Mouse (Mus musculus) ovary, postnatal 10 days (tissue): ENCODE results near the gene Nucks1.

ENCODE experiments used
- DNase-seq: peaks from one replicate; pipeline ENCODE4 v3.0.0; 2022; ENCODE audit warnings: low spot score

The Nucks1 gene

GRCm38 (mm10) chr1:131967336-131967735 lies 57.0 kb downstream of the Nucks1 start:
- DNase-seq = no peak

GRCm38 (mm10) chr1:131968556-131968955 lies 58.2 kb downstream of the Nucks1 start:
- DNase-seq = no peak

- DNase-seq = no peak
Observed at GRCm38 (mm10) chr1:131968983-131969382, 58.6 kb downstream of the Nucks1 start.

GRCm38 (mm10) chr1:131969825-131970224 lies 59.5 kb downstream of the Nucks1 start:
- DNase-seq = no peak

- DNase-seq = no peak
Observed at GRCm38 (mm10) chr1:131970322-131970660, 60.0 kb downstream of the Nucks1 start.

- no peak for DNase-seq
Observed at GRCm38 (mm10) chr1:131970661-131971520, 60.6 kb downstream of the Nucks1 start.

- no peak for DNase-seq
Observed at GRCm38 (mm10) chr1:131971771-131972497, 61.6 kb downstream of the Nucks1 start.

- DNase-seq = no peak
Observed at GRCm38 (mm10) chr1:131972498-131973334, 62.4 kb downstream of the Nucks1 start.

GRCm38 (mm10) chr1:131973991-131974390 lies 63.7 kb downstream of the Nucks1 start:
- no peak for DNase-seq

- no peak for DNase-seq
Observed at GRCm38 (mm10) chr1:131976886-131977285, 66.6 kb downstream of the Nucks1 start.

GRCm38 (mm10) chr1:131980471-131980870 lies 70.1 kb downstream of the Nucks1 start:
- no peak for DNase-seq

GRCm38 (mm10) chr1:131981378-131982013 lies 71.2 kb downstream of the Nucks1 start:
- DNase-seq = no peak

- peak; percentile 45 for DNase-seq
Observed at GRCm38 (mm10) chr1:131982907-131983306, 72.6 kb downstream of the Nucks1 start.

GRCm38 (mm10) chr1:131983806-131984205 lies 73.5 kb downstream of the Nucks1 start:
- no peak for DNase-seq
